ENCODE assay signal across 26 mouse cellular contexts in the genomic region with DNA sequence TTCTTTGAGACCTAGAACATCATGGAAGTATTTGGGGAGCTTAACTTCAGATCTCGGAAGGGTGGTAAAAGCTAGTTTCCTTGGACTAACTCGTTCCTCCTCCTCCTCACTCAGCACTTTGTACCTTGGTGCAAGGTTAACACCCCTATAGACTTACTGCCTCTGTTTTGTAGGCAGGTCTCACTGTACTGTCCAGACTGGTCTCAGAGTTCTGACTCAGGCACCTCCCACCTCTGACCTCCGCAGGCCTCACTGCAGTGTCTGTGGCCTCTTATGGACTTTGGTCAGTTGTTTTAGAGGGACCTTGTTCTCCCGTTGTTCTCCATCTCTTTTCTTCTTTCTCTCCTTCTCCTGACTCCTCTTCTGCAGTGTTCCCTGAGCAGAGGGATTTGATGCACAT. TPM values are rescaled to one million over a fixed set of nuclear protein-coding genes. Genes with fewer than 3 reads are reported as not detected.
DNase-seq lines count a peak whose midpoint lies in the region; ATAC-seq lines count a peak whose summit lies in the region.
"Had no signal": no experiment of that assay in that cellular context is flagged by ENCODE, and none has a peak within 500 bp of the region (broad histone marks: within the 10 kb centered on the region; RNA-seq: fewer than 3 reads in every experiment).

No protein-coding gene starts in this region.

- H3K4me3 ChIP-seq in liver, embryonic 13.5 days (replicated peaks) = no peak overlapping the region
- no peak overlapping the region for H3K4me3 ChIP-seq in liver, embryonic 11.5 days (ENCODE audit: low read depth, low read length)
- H3K4me3 ChIP-seq: erythroblast, embryonic 14.5 days; forebrain, embryonic 12.5 days; hindbrain, embryonic 10.5 days; hindbrain, embryonic 15.5 days; liver, embryonic 15.5 days; midbrain, embryonic 12.5 days; neural tube, embryonic 15.5 days; stomach, embryonic 15.5 days had no signal

- WGBS in liver, embryonic 13.5 days (ENCODE audit: insufficient replicate concordance) = 66% methylated on average over 4 of the region's 4 CpGs
- WGBS in liver, embryonic 11.5 days = 80% methylated on average over 4 of the region's 4 CpGs

- H3K4me2 ChIP-seq in liver, embryonic 13.5 days = no peak overlapping the region
- no peak overlapping the region for H3K4me2 ChIP-seq in liver, embryonic 11.5 days
- H3K4me2 ChIP-seq: forebrain, embryonic 12.5 days; hindbrain, embryonic 15.5 days; liver, embryonic 15.5 days; midbrain, embryonic 12.5 days; neural tube, embryonic 15.5 days; stomach, embryonic 15.5 days had no signal

- no peaks in the 10 kb centered on the region for H3K27me3 ChIP-seq in liver, embryonic 13.5 days
- no peaks in the 10 kb centered on the region for H3K27me3 ChIP-seq in liver, embryonic 11.5 days (replicated peaks; ENCODE audit: control insufficient read depth, insufficient read depth, low read length)
- H3K27me3 ChIP-seq: forebrain, embryonic 12.5 days; hindbrain, embryonic 15.5 days; liver, embryonic 15.5 days; midbrain, embryonic 12.5 days; neural tube, embryonic 15.5 days; stomach, embryonic 15.5 days had no signal

- peaks cover 67% of the 10 kb centered on the region for H3K36me3 ChIP-seq in liver, embryonic 13.5 days
- H3K36me3 ChIP-seq in liver, embryonic 11.5 days (ENCODE audit: control insufficient read depth, insufficient read depth, low read length) = peaks cover 30% of the 10 kb centered on the region

- ATAC-seq in liver, embryonic 13.5 days (ENCODE audit: low read depth) = peak; percentile 54
- ATAC-seq in liver, embryonic 11.5 days (replicated peaks; ENCODE audit: low FRiP score) = no peak
- ATAC-seq: forebrain, postnatal 0 days; inflammation-experienced regulatory T-cells, adult 6 months had no signal

- peak; percentile 37 for DNase-seq in kidney, adult 9 months
- no peak for DNase-seq in kidney, adult 18-20 months
- no peak for DNase-seq in liver, embryonic 13.5 days
- no peak for DNase-seq in liver, embryonic 11.5 days (ENCODE audit: low spot score)
- peak; percentile 31 to 36 for DNase-seq in kidney, postnatal 36 days
- DNase-seq in yolk sac, embryonic 10.5 days (ENCODE audit: low spot score) = peak; percentile 38
- DNase-seq in cerebellum, adult 11-12 months = no peak
- DNase-seq: adrenal gland, postnatal 36 days; B cell, adult 2 months; cerebellum, adult 2 months; cerebellum, postnatal 14 days; heart, postnatal 14 days; lung, postnatal 36 days; retina, postnatal 1 day; right cerebral cortex, postnatal 25 days; thymus, postnatal 14 days had no signal

- H3K9ac ChIP-seq in liver, embryonic 13.5 days = no peak overlapping the region
- H3K9ac ChIP-seq in liver, embryonic 11.5 days (ENCODE audit: low read depth, low read length) = no peak overlapping the region
- H3K9ac ChIP-seq: forebrain, embryonic 12.5 days; forebrain, postnatal 0 days; hindbrain, embryonic 15.5 days; liver, embryonic 15.5 days; midbrain, embryonic 12.5 days; neural tube, embryonic 15.5 days; stomach, embryonic 15.5 days had no signal

- H3K27ac ChIP-seq in liver, embryonic 13.5 days = no peak overlapping the region
- H3K27ac ChIP-seq in liver, embryonic 11.5 days (ENCODE audit: low read depth, low read length) = no peak overlapping the region
- H3K27ac ChIP-seq: forebrain, embryonic 12.5 days; hindbrain, embryonic 10.5 days; hindbrain, embryonic 15.5 days; liver, embryonic 15.5 days; midbrain, embryonic 12.5 days; neural tube, embryonic 15.5 days; stomach, embryonic 15.5 days had no signal

- H3K4me1 ChIP-seq in liver, embryonic 13.5 days (replicated peaks) = 0 out of 2 replicates have a peak, but pooled peaks cover 4% of the 10 kb centered on the region
- H3K4me1 ChIP-seq in liver, embryonic 11.5 days (replicated peaks; ENCODE audit: control insufficient read depth, insufficient read depth, low read length) = no peaks in the 10 kb centered on the region
- H3K4me1 ChIP-seq: forebrain, embryonic 12.5 days; liver, embryonic 15.5 days; midbrain, embryonic 12.5 days; stomach, embryonic 15.5 days had no signal

- H3K9me3 ChIP-seq in liver, embryonic 13.5 days (replicated peaks) = no peaks in the 10 kb centered on the region
- H3K9me3 ChIP-seq in liver, embryonic 11.5 days (ENCODE audit: control insufficient read depth, low read length) = no peaks in the 10 kb centered on the region
- H3K9me3 ChIP-seq: forebrain, embryonic 12.5 days; hindbrain, embryonic 10.5 days; hindbrain, embryonic 15.5 days; liver, embryonic 15.5 days; midbrain, embryonic 12.5 days; neural tube, embryonic 15.5 days; stomach, embryonic 15.5 days had no signal

RNA-seq across cellular contexts. Expression of gene Znhit6, which starts 7.0 kb away (rescaled TPM):
- 20.5 and 23.3 TPM in 2 replicates for polyA plus RNA-seq in liver, embryonic 13.5 days (2015; fragmentation: Nextera tagmentation; extraction: Ambion mirVana)
- 36.0 and 38.5 TPM in 2 replicates for polyA plus RNA-seq in liver, embryonic 11.5 days (2014; fragmentation: Nextera tagmentation; extraction: Ambion mirVana)

Comparison
In these comparisons a context has a peak if more than half of its experiments do, and no peak if none do; other contexts are left out.
1. DNase-seq: peak in kidney, adult 9 months (single experiment), kidney, postnatal 36 days (2 of 2) and yolk sac, embryonic 10.5 days (single experiment); none in kidney, adult 18-20 months (single experiment), liver, embryonic 13.5 days (single experiment), liver, embryonic 11.5 days (single experiment) and cerebellum, adult 11-12 months (single experiment).